Mouse (Mus musculus) layer of hippocampus, postnatal 36 days (tissue): ENCODE measurements around the gene Mlxip. TPM values are rescaled to one million over a fixed set of nuclear protein-coding genes. Genes with fewer than 3 reads are reported as not detected.

Source experiments
- total RNA-seq, 2 experiments: library from RNA; stranded (reverse); gene quantifications; 2 replicates each; pipeline ENCODE4 v1.2.3; 2021

Mlxip gene
- total RNA-seq, 2 experiments from 2014 or later: 19.3 to 21.3 TPM

Other genes with a start within 250 kb of the Mlxip start
- gene Psmd9, start 225.4 kb upstream of the Mlxip start, total RNA-seq: 10 to 100 TPM; 28.2 to 30.8 TPM
- not detected for gene Hpd, start 212.1 kb upstream of the Mlxip start, total RNA-seq
- 1 to 10 TPM; 3.6 to 5.5 TPM for gene Wdr66, start 142.7 kb upstream of the Mlxip start, total RNA-seq
- 10 to 100 TPM; 61.7 to 66.0 TPM for gene Bcl7a, start 51.0 kb upstream of the Mlxip start, total RNA-seq
- under 1 TPM; 0.50 to 0.73 TPM for gene Lrrc43, start 94.5 kb downstream of the Mlxip start, total RNA-seq
- gene Il31, start 94.7 kb downstream of the Mlxip start, total RNA-seq: not detected
- gene B3gnt4, start 115.7 kb downstream of the Mlxip start, total RNA-seq: 1 to 10 TPM; 1.1 to 1.2 TPM
- 10 to 100 TPM; 34.4 to 37.0 TPM for gene Diablo, start 129.4 kb downstream of the Mlxip start, total RNA-seq
- gene Gm49027, start 130.7 kb downstream of the Mlxip start, total RNA-seq: 1 to 10 TPM; 5.9 to 7.6 TPM
- 10 to 100 TPM; 97.1 to 99.8 TPM for gene Vps33a, start 178.2 kb downstream of the Mlxip start, total RNA-seq